Mouse (Mus musculus): ENCODE results near the gene Klk1b26.

GRCm38 (mm10) chr7:43967058-43967457 is 44.9 kb upstream of the Klk1b26 start:
- TF ChIP-seq TAL1 (IDR thresholded peaks at IDR 0.05; ENCODE audit: low read length) (no peak), GATA1 (IDR thresholded peaks at IDR 0.05; ENCODE audit: low read length) (no peak)
